Mouse (Mus musculus) liver, embryonic 14 days (tissue): Measurements from ENCODE around the gene Lgals3. TPM values are rescaled to one million over a fixed set of nuclear protein-coding genes. Genes with fewer than 3 reads are reported as not detected.

Source experiments
- polyA plus RNA-seq: library from polyadenylated mRNA; depleted of rRNA; stranded (reverse); fragments of >200 nt; gene quantifications from 2 replicates; pipeline ENCODE4 v1.2.3, GENCODE M21; 2012; rRNA removed

Gene Lgals3
- 12.6 and 16.9 TPM in 2 replicates for polyA plus RNA-seq

GRCm38 (mm10) chr14:47367461-47367860 is at the start of gene Lgals3:
TSS of gene Lgals3 (plus strand) at chr14:47367751.

GRCm38 (mm10) chr14:47417775-47418665 is 50.5 kb downstream of the Lgals3 start, which contains the start of gene Dlgap5:
TSS of gene Dlgap5 (minus strand) at chr14:47418407.

Other genes starting within 250 kb of the Lgals3 start
- gene Gch1, start 178.3 kb upstream of the Lgals3 start, polyA plus RNA-seq = 2.5 and 2.7 TPM in 2 replicates
- 38.0 and 40.6 TPM in 2 replicates for gene Wdhd1, start 90.9 kb upstream of the Lgals3 start, polyA plus RNA-seq
- gene Socs4, start 90.8 kb upstream of the Lgals3 start, polyA plus RNA-seq = 5.7 and 6.9 TPM in 2 replicates
- 20.7 and 23.1 TPM in 2 replicates for gene Mapk1ip1l, start 69.5 kb upstream of the Lgals3 start, polyA plus RNA-seq
- gene Dlgap5, start 50.7 kb downstream of the Lgals3 start, polyA plus RNA-seq = 43.5 and 47.7 TPM in 2 replicates
- 19.5 and 26.6 TPM in 2 replicates for gene Fbxo34, start 82.7 kb downstream of the Lgals3 start, polyA plus RNA-seq
- gene Atg14, start 202.9 kb downstream of the Lgals3 start, polyA plus RNA-seq = 3.6 and 4.1 TPM in 2 replicates